Mouse (Mus musculus): ENCODE measurements around the gene Lsm2.

- TF ChIP-seq CTCF (IDR thresholded peaks at IDR 0.05; ENCODE audit: low read depth) (no peak), EP300 (IDR thresholded peaks at IDR 0.05; ENCODE audit: low read depth) (peak; percentile 56; the same call in 1 of the 2 replicates)
These were observed 46.8 kb upstream of the Lsm2 start for GRCm38 (mm10) chr17:34934830-34935229.

Measured in liver, postnatal 0 days (tissue).